Mouse (Mus musculus): ENCODE measurements at regions not wholly inside any gene's neighbourhood (a gene's known extent, or its start where the extent isn't known, plus 50 kb on each side); places are given as distances from the start of the nearest gene placed in this dataset.

DNA sequence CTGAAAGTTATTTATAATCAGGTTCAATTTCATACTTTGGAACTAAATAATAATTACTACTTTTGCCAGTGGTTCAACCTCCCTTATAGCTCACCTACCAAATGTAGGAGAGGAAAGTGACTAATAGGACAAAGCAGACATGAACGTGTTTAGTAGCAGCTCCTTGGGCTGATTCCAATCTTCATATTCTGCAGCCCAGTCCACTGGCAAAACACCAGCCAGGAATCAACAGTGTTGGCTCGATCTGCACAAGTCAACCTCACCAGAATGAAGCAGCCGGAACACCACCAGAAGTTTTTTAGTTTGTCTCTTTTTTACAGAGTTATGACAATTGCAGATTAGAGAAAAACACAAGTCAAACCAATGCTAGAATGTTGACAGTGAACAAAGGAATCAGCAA is 717.0 kb downstream of the Pcdh17 start:
- H3K9ac ChIP-seq: no peak overlapping the region
- H3K27ac ChIP-seq (ENCODE audit: low read depth): no peak overlapping the region
- no peaks in the 10 kb centered on the region for H3K27me3 ChIP-seq (ENCODE audit: insufficient read depth, low read length)
- no peaks in the 10 kb centered on the region for H3K36me3 ChIP-seq (ENCODE audit: insufficient read depth)
- 71% methylated on average over 3 of the region's 3 CpGs for whole genome bisulfite sequencing
- H3K4me3 ChIP-seq (ENCODE audit: low read depth, low read length): no peak overlapping the region
- no peak for TF ChIP-seq CTCF (IDR thresholded peaks at IDR 0.05; ENCODE audit: low read depth)
- no peak for ATAC-seq (ENCODE audit: insufficient read depth)
- H3K4me2 ChIP-seq: no peak overlapping the region
- DNase-seq: peak; percentile 2
- no peaks in the 10 kb centered on the region for H3K4me1 ChIP-seq (ENCODE audit: insufficient read depth)
- no peaks in the 10 kb centered on the region for H3K9me3 ChIP-seq (ENCODE audit: low read depth, low read length)

DNA sequence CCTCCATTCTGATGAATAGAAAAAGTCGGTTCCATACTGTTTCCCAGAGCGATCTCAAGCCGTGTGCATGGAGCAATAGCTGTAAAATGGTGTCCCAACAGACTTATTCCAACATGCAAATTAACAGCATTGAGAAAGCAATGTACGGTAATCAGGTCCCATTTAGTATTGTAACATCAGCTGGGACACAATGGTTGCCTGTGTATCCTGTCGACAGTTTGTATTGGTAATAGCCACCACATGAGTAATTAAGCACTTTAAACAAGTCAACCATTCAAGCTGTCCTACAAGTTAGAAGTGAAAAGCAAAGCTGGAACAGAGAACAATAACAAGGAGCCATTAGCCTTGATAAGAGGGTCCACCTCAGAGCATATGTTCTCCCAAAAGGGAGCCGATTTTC is 743.4 kb downstream of the Pcdh17 start:
- no peak for ATAC-seq (ENCODE audit: insufficient read depth)
- Histone ChIP-seq H3K4me1 (ENCODE audit: insufficient read depth) (no peaks in the 10 kb centered on the region), H3K4me2 (no peak overlapping the region), H3K27ac (ENCODE audit: low read depth) (no peak overlapping the region), H3K9me3 (ENCODE audit: low read depth, low read length) (no peaks in the 10 kb centered on the region), H3K9ac (no peak overlapping the region), H3K4me3 (ENCODE audit: low read depth, low read length) (no peak overlapping the region), H3K27me3 (ENCODE audit: insufficient read depth, low read length) (no peaks in the 10 kb centered on the region), H3K36me3 (ENCODE audit: insufficient read depth) (no peaks in the 10 kb centered on the region)
- no peak for DNase-seq
- 86% methylated on average over 6 of the region's 6 CpGs for WGBS
- no peak for TF ChIP-seq CTCF (IDR thresholded peaks at IDR 0.05; ENCODE audit: low read depth)

DNA sequence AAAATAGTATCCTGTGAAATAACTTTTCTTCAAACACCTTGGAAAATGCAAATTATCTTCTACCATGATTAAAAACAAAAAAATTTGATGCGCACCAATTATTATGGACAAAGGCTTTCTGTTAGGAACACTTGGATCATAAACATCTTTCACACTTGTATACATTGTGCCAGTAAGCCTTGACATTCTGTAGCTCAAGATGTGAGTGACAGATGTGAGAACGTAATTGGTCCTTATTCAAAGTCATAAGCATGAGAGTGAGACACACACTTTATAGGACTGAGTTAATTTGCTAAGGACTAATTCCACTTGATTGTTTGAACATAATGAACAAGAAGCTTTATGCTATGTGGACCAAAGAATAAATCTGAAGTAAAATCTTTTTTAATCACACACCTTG is 760.7 kb downstream of the Pcdh17 start:
- TF ChIP-seq CTCF (IDR thresholded peaks at IDR 0.05; ENCODE audit: low read depth): no peak
- H3K9ac ChIP-seq: no peak overlapping the region
- H3K36me3 ChIP-seq (ENCODE audit: insufficient read depth): no peaks in the 10 kb centered on the region
- H3K27ac ChIP-seq (ENCODE audit: low read depth): no peak overlapping the region
- H3K4me3 ChIP-seq (ENCODE audit: low read depth, low read length): no peak overlapping the region
- no peaks in the 10 kb centered on the region for H3K27me3 ChIP-seq (ENCODE audit: insufficient read depth, low read length)
- WGBS: 85% methylated on average over 2 of the region's 2 CpGs
- H3K4me2 ChIP-seq: no peak overlapping the region
- no peaks in the 10 kb centered on the region for H3K4me1 ChIP-seq (ENCODE audit: insufficient read depth)
- H3K9me3 ChIP-seq (ENCODE audit: low read depth, low read length): no peaks in the 10 kb centered on the region
- ATAC-seq (ENCODE audit: insufficient read depth) (no peak), DNase-seq (no peak)

DNA sequence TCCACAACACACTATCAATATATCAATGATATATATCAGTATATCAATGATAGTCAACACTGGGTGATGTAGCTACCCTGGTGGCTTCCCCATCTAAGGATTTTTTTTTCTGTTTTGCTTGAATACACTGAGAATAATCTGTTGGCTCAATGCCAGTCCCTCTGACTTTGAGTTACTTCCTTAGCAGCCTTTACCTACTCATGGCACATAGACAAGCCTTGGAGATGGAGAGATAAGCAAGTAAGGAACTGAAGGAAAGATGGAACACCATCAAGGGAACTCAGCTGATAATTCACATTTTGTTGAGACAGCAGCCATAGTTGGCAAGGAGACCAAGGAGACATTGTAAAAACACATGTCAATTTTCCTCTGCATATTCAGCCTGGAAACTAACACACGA is 765.0 kb downstream of the Pcdh17 start:
- no peaks in the 10 kb centered on the region for H3K9me3 ChIP-seq (ENCODE audit: low read depth, low read length)
- H3K27me3 ChIP-seq (ENCODE audit: insufficient read depth, low read length): no peaks in the 10 kb centered on the region
- H3K4me3 ChIP-seq (ENCODE audit: low read depth, low read length): no peak overlapping the region
- peak; percentile 8 for DNase-seq
- H3K36me3 ChIP-seq (ENCODE audit: insufficient read depth): no peaks in the 10 kb centered on the region
- TF ChIP-seq CTCF (IDR thresholded peaks at IDR 0.05; ENCODE audit: low read depth): no peak
- H3K4me2 ChIP-seq: no peak overlapping the region
- ATAC-seq (ENCODE audit: insufficient read depth): no peak
- no peak overlapping the region for H3K9ac ChIP-seq
- no peak overlapping the region for H3K27ac ChIP-seq (ENCODE audit: low read depth)
- 71% methylated on average over 1 of the region's 1 CpGs for WGBS
- no peaks in the 10 kb centered on the region for H3K4me1 ChIP-seq (ENCODE audit: insufficient read depth)

DNA sequence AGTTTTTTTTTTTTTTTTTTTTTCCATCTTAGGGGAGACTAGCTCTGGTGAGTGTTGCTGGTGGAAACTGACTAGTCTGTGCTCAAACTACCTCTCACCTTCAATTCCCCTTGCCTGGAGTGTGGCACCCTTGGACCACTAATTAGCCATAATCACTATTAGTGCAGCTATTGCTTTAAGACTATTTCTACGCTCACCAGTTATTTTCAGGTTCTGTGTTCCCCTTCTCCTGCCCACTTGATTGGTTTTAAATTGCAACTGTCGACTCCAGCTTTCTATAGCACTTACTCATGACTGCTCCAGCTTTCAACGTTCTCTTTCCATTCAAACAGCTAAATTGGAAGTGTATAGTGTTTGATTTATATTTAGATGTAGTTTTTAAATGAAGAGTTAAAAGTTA is 771.7 kb downstream of the Pcdh17 start:
- 49% methylated on average over 3 of the region's 3 CpGs for WGBS

More for the DNA sequence above, 771.7 kb downstream of the Pcdh17 start:
- ATAC-seq (ENCODE audit: insufficient read depth) (no peak), DNase-seq (no peak)
- Histone ChIP-seq H3K4me3 (ENCODE audit: low read depth, low read length) (no peak overlapping the region), H3K4me1 (ENCODE audit: insufficient read depth) (no peaks in the 10 kb centered on the region), H3K9ac (no peak overlapping the region), H3K27ac (ENCODE audit: low read depth) (no peak overlapping the region), H3K4me2 (no peak overlapping the region), H3K9me3 (ENCODE audit: low read depth, low read length) (no peaks in the 10 kb centered on the region), H3K36me3 (ENCODE audit: insufficient read depth) (no peaks in the 10 kb centered on the region), H3K27me3 (ENCODE audit: insufficient read depth, low read length) (no peaks in the 10 kb centered on the region)
- TF ChIP-seq CTCF (IDR thresholded peaks at IDR 0.05; ENCODE audit: low read depth): no peak
